Mouse (Mus musculus): Measurements from ENCODE around the gene Psmd3.
A peak's percentile ranks its signal among the peaks of the same experiment; 100 is the strongest.
"Not testable (repeated sequence)": the region's sequence is repeated elsewhere in the genome, so short reads cannot be mapped to it uniquely, and the experiment has no call there.

The Psmd3 gene

GRCm38 (mm10) chr11:98681786-98682745 is at the start of gene Psmd3:
Gene Psmd3 (plus strand): TSS chr11:98682554.
- peak; percentile 99 for DNase-seq

GRCm38 (mm10) chr11:98635312-98635970 is 46.9 kb upstream of the Psmd3 start:
- not testable (repeated sequence) for DNase-seq

- DNase-seq, result no peak
These were observed 44.9 kb upstream of the Psmd3 start for GRCm38 (mm10) chr11:98637501-98637900.

- no peak for DNase-seq
These were observed 42.3 kb upstream of the Psmd3 start for GRCm38 (mm10) chr11:98640091-98640490.

GRCm38 (mm10) chr11:98644757-98645156 is 37.6 kb upstream of the Psmd3 start:
- DNase-seq, result no peak

GRCm38 (mm10) chr11:98645946-98646345 is 36.4 kb upstream of the Psmd3 start:
- DNase-seq, result no peak

- DNase-seq, result no peak
These were observed 35.9 kb upstream of the Psmd3 start, which contains the start of gene Gsdma2 for GRCm38 (mm10) chr11:98646459-98646858. Gene Gsdma2 (plus strand): TSS chr11:98646759.

GRCm38 (mm10) chr11:98655076-98655475 is 27.3 kb upstream of the Psmd3 start:
- DNase-seq, result not testable (repeated sequence)

GRCm38 (mm10) chr11:98660517-98660916 is 21.8 kb upstream of the Psmd3 start:
- peak; percentile 40 for DNase-seq

- DNase-seq, result no peak
These were observed 18.3 kb upstream of the Psmd3 start, which contains the start of gene Gsdma for GRCm38 (mm10) chr11:98664091-98664490. Gene Gsdma (plus strand): TSS chr11:98664351.

- no peak for DNase-seq
These were observed 13.4 kb upstream of the Psmd3 start for GRCm38 (mm10) chr11:98668984-98669383.

GRCm38 (mm10) chr11:98671284-98671815 is 11.0 kb upstream of the Psmd3 start:
- no peak for DNase-seq

- no peak for DNase-seq
These were observed 10.5 kb upstream of the Psmd3 start for GRCm38 (mm10) chr11:98671857-98672256.

- DNase-seq, result no peak
These were observed 9.9 kb upstream of the Psmd3 start for GRCm38 (mm10) chr11:98672482-98672881.

- peak; percentile 50 for DNase-seq
These were observed 9.2 kb upstream of the Psmd3 start for GRCm38 (mm10) chr11:98673136-98673535.

- DNase-seq, result no peak
These were observed 6.5 kb upstream of the Psmd3 start for GRCm38 (mm10) chr11:98675829-98676363.

GRCm38 (mm10) chr11:98680023-98680422 is 2.3 kb upstream of the Psmd3 start:
- no peak for DNase-seq

- DNase-seq, result not testable (repeated sequence)
These were observed 1.8 kb upstream of the Psmd3 start for GRCm38 (mm10) chr11:98680595-98680994.

- no peak for DNase-seq
These were observed 1.2 kb upstream of the Psmd3 start for GRCm38 (mm10) chr11:98681186-98681585.

GRCm38 (mm10) chr11:98682811-98683210 is 457 bp downstream of the Psmd3 start:
- DNase-seq, result no peak

- DNase-seq, result no peak
These were observed 3.3 kb downstream of the Psmd3 start for GRCm38 (mm10) chr11:98685642-98686041.

- DNase-seq, result no peak
These were observed 4.6 kb downstream of the Psmd3 start for GRCm38 (mm10) chr11:98686976-98687375.

- no peak for DNase-seq
These were observed 5.7 kb downstream of the Psmd3 start for GRCm38 (mm10) chr11:98688009-98688408.

Measured in cerebellum, adult 8-10 months (tissue).